16 mouse cellular contexts compared by ENCODE assay signal in the genomic region with DNA sequence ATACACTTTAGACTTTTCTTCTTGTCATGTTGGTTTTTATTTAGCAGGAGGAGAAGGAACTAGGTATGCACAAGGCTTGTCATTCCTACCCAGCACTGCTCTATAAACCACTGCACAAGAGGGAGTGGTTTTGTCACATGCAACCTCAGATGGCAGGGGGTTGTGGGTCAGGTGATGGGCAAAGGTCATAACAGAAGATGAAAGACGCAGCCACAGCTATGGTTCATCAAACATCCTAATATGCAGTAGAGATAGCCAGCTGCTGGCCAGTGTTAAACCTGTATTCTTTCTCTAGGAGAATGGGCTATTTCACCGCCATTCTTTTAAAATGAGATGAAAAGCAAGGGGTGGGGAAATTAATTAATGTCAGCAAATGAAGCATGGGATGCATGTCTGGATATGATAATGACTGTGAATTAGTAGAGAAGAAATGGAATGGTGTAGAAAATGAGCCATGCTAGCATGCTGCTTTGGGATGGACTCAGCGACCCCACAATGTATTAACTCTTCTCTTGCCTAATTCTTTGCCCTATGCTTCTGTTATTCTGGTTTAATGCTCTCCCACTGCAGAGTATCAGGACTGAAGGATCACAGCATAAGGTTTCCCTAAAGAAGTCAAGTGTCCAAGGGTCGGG.
DNase-seq lines count a peak whose midpoint lies in the region; ATAC-seq and TF ChIP-seq lines count a peak whose summit lies in the region.
"Had no signal": no experiment of that assay in that cellular context is flagged by ENCODE, and none has a peak within 500 bp of the region (broad histone marks: within the 10 kb centered on the region; RNA-seq: fewer than 3 reads in every experiment).

No protein-coding gene starts in this region.

- no peak overlapping the region for H3K27ac ChIP-seq in kidney, adult 2 months (ENCODE audit: insufficient read depth, low read depth, low read length)
- H3K27ac ChIP-seq in neural tube, embryonic 11.5 days (ENCODE audit: low read depth, low read length), result no peak overlapping the region
- no peak overlapping the region for H3K27ac ChIP-seq in hindbrain, embryonic 16.5 days (ENCODE audit: low read depth, low read length)
- H3K27ac ChIP-seq: gastrocnemius, adult 2 months; kidney, postnatal 0 days; layer of hippocampus, adult 2 months had no signal

- no peak for TF ChIP-seq POLR2A in kidney, adult 2 months (IDR thresholded peaks at IDR 0.05; ENCODE audit: low read depth, low read length)

- no peak overlapping the region for H3K4me3 ChIP-seq in kidney, adult 2 months (ENCODE audit: insufficient read depth, low read depth, low read length)
- H3K4me3 ChIP-seq in neural tube, embryonic 11.5 days (ENCODE audit: low read depth, low read length), result no peak overlapping the region
- H3K4me3 ChIP-seq in hindbrain, embryonic 16.5 days (ENCODE audit: low read length), result no peak overlapping the region
- H3K4me3 ChIP-seq: gastrocnemius, adult 2 months; heart, embryonic 12.5 days; layer of hippocampus, adult 2 months had no signal

- DNase-seq in kidney, adult 2 months, result peak; percentile 16
- DNase-seq in kidney, postnatal 4 days, result no peak
- DNase-seq in neural tube, embryonic 11.5 days (ENCODE audit: low spot score), result peak; percentile 32
- no peak for DNase-seq in neural tube, embryonic 10.5 days (ENCODE audit: extremely low spot score, low spot score)
- DNase-seq in thymus, postnatal 25 days, result no peak
- DNase-seq: adrenal gland, adult 8-10 months; cerebellum, adult 9-10 months; gastrocnemius, adult 2 months; heart, postnatal 14 days had no signal

- TF ChIP-seq CTCF in kidney, adult 2 months (conservative IDR thresholded peaks at IDR 0.05; ENCODE audit: insufficient read depth, insufficient read length, low read depth, low read length), result no peak

- H3K9me3 ChIP-seq in neural tube, embryonic 11.5 days (ENCODE audit: control insufficient read depth, low read length), result no peaks in the 10 kb centered on the region
- no peaks in the 10 kb centered on the region for H3K9me3 ChIP-seq in hindbrain, embryonic 16.5 days (ENCODE audit: control insufficient read depth, low read length)
- H3K9me3 ChIP-seq: heart, embryonic 12.5 days had no signal

- H3K27me3 ChIP-seq in kidney, adult 2 months (replicated peaks; ENCODE audit: control insufficient read depth, insufficient read depth, low read length), result no peaks in the 10 kb centered on the region
- no peaks in the 10 kb centered on the region for H3K27me3 ChIP-seq in neural tube, embryonic 11.5 days (ENCODE audit: control insufficient read depth, insufficient read depth, low read length)
- no peaks in the 10 kb centered on the region for H3K27me3 ChIP-seq in hindbrain, embryonic 16.5 days (replicated peaks; ENCODE audit: control insufficient read depth, insufficient read depth, low read length)
- H3K27me3 ChIP-seq: heart, embryonic 12.5 days had no signal

- WGBS in kidney, adult 2 months, result 63% methylated on average over 4 of the region's 4 CpGs
- 56% methylated on average over 4 of the region's 4 CpGs for WGBS in neural tube, embryonic 11.5 days
- WGBS in hindbrain, embryonic 16.5 days, result 34% methylated on average over 4 of the region's 4 CpGs

- no peaks in the 10 kb centered on the region for H3K4me1 ChIP-seq in kidney, adult 2 months (ENCODE audit: control insufficient read depth, insufficient read depth, low read length)
- no peaks in the 10 kb centered on the region for H3K4me1 ChIP-seq in neural tube, embryonic 11.5 days (ENCODE audit: control insufficient read depth, insufficient read depth, low read length)
- H3K4me1 ChIP-seq in hindbrain, embryonic 16.5 days (ENCODE audit: control insufficient read depth, insufficient read depth, low read depth, low read length), result no peaks in the 10 kb centered on the region
- H3K4me1 ChIP-seq: heart, embryonic 12.5 days had no signal

- no peak overlapping the region for H3K4me2 ChIP-seq in neural tube, embryonic 11.5 days (ENCODE audit: low read depth)
- no peak overlapping the region for H3K4me2 ChIP-seq in hindbrain, embryonic 16.5 days (ENCODE audit: low read length)
- H3K4me2 ChIP-seq: heart, embryonic 12.5 days had no signal

- peak; percentile 41 for ATAC-seq in neural tube, embryonic 11.5 days (ENCODE audit: insufficient read depth, low FRiP score, low TSS enrichment)
- ATAC-seq in hindbrain, embryonic 16.5 days, result peak; percentile 54; the same call in 1 of the 2 replicates
- ATAC-seq in CD4-positive, CD25-positive, alpha-beta regulatory T cell, adult 4 months, result no peak
- ATAC-seq: inflammation-experienced regulatory T-cells, adult 6 months; lung, postnatal 0 days had no signal

- H3K9ac ChIP-seq in neural tube, embryonic 11.5 days (ENCODE audit: low read length), result no peak overlapping the region
- no peak overlapping the region for H3K9ac ChIP-seq in hindbrain, embryonic 16.5 days (ENCODE audit: low read depth, low read length)
- H3K9ac ChIP-seq: heart, embryonic 12.5 days had no signal

- no peaks in the 10 kb centered on the region for H3K36me3 ChIP-seq in kidney, adult 2 months (ENCODE audit: control insufficient read depth, insufficient read depth, low read length)
- no peaks in the 10 kb centered on the region for H3K36me3 ChIP-seq in neural tube, embryonic 11.5 days (ENCODE audit: control insufficient read depth, insufficient read depth, low read length)
- H3K36me3 ChIP-seq in hindbrain, embryonic 16.5 days (ENCODE audit: control insufficient read depth, insufficient read depth, low read length), result no peaks in the 10 kb centered on the region
- H3K36me3 ChIP-seq: heart, embryonic 12.5 days had no signal

Comparison
In these comparisons a context has a peak if more than half of its experiments do, and no peak if none do; other contexts are left out.
1. DNase-seq: peak in kidney, adult 2 months (single experiment) and neural tube, embryonic 11.5 days (single experiment); none in kidney, postnatal 4 days (0 of 2), neural tube, embryonic 10.5 days (single experiment) and thymus, postnatal 25 days (single experiment).